Mouse (Mus musculus) thymus, postnatal 0 days (tissue): Measurements from ENCODE around the gene Gpd1. TPM values are rescaled to one million over a fixed set of nuclear protein-coding genes. Genes with fewer than 3 reads are reported as not detected.
"Not testable (repeated sequence)": the region's sequence is repeated elsewhere in the genome, so short reads cannot be mapped to it uniquely, and the experiment has no call there.

Source experiments
- DNase-seq: peaks from one replicate; pipeline ENCODE4 v3.0.0-alpha.2; 2015; ENCODE audit warnings: low spot score
- polyA plus RNA-seq: library from polyadenylated mRNA; unstranded; fragments of >200 nt; fragmentation: Nextera tagmentation; extraction: Ambion mirVana; gene quantifications from 2 replicates; pipeline ENCODE4 v1.2.1, GENCODE M21; 2015

Gpd1 gene
- polyA plus RNA-seq, 1 experiment from 2014 or later: 1.8 TPM

DNA sequence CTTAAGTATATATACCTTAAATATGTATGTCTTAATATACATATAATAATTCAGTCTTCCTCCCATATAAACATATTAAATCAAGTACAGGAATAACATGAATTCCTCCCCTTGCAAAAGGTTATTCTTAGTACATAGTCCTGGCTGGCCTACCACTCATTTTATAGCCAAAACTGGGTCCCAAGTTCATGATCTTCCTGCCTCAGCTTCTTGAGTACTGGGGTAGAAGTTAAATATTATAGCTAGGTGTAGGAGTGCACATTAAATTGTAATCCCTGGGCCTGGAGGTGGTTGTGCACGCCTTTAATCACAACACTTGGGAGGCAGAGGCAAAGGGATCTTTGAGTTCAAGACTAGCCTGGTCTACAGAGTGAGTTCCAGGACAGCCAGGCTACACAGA, 51.4 kb downstream of the Gpd1 start:
- DNase-seq: no peak

DNA sequence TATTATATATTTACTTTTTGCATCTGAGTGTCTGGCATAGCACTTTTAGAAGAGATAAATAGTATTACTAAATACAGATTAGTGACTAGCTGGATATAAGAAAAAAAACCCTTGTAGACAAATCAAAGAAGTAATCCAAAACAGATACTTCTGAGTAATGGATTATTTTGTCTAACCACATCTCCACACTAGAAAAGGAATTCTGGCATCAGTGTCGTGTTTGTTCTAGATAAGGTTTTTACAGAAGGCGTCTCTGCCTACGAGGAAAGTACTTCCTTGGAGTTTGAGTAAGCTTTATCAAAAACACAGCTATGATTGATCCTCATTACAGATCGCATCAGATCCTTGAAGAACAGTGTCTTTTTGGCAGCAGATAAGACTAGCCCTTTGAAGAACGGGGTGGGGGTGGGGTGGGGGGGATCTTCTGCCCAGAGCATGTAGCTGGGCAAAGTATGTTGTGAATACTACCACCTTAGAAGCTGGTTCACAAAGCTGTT, 53.7 kb downstream of the Gpd1 start:
- DNase-seq: no peak

DNA sequence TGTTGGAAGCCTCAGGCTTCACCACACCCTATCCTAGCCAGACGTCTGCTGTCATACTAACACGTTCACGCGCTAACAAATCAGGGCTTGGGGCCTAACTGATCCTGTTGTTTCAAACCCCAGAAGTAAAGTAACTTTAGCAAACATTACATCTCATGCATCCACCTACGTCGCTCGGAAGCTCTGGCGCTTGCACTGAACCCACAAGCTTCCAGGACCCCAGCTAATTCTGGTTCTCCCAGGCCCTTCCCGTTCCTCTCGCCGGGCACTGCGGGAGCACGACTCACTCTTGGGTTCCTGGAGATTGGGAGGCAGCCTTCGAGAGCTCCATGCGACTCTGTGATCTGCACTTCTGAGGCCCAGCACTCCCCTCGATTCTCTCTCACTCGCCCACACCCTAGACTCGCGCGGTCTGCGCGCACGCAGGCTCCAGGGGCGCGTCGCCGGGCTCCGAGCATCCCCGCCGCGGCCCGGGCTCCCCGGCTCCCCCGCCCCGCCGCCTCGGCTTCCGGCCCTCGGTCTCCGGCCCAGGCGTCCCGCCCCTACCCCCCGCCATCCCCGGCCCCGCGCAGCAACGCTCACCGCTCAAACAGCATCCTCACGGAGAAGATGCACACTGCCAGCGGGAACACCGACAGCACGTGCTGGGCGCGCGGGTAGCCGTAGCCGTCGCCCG, 54.4 kb downstream of the Gpd1 start:
- peak; percentile 53 for DNase-seq

DNA sequence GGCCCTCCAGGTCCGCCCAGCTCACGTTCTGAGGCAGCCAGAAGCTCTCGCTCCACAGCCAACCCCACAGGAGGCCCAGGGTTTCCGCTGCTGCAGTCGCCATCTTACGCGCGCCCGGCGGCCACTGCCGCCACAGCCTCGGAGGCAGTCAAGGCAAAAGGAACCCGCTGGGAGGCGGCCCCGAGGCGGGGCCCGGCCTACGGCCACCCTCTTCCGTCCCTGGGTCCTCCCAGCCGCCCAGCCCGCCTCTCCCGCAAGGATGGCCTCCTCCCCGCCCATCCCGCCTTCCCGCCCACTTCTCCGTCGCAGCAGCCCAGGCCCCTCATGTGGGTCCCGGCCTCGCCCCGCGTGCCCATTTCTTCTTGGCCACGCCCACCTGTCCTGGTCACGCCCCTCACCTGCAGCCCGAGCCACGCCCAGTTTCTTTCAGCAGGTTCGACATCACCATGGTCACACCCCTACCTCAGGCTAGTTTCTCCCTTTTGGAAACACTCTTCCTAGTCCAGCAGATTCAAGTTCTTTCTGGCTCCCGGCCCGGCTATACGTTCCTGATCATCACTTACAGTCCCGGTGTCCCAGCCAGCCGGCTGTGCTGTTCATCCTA, 55.1 kb downstream of the Gpd1 start:
- DNase-seq: peak; percentile 81

DNA sequence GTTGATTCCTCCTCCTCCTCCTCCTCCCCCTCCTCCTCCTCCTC, 55.4 kb downstream of the Gpd1 start, which contains the start of gene Cers5:
TSS of gene Cers5 (minus strand) at position 5 of the 44 bp plus-strand sequence.
- DNase-seq: not testable (repeated sequence)

DNA sequence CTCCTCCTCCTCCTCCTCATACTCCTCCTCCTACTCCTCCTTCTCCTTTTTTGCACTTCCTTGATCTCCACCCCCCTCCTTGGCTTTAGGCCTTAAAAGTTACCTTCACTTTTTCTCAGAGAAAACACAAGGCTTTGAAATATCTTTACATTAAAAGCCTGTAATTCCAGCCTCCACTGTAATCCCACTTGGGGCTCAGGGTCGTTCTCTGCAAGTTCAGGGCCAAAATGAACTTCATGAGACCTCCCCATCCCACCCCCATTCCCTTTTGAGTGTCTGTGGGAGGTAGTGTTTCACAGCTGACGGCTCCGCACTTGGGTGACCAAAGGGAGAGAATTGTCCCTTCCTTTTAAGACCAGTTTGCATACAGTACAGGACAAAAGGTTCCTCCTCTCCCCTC, 55.6 kb downstream of the Gpd1 start:
- no peak for DNase-seq

Other genes starting within 250 kb of the Gpd1 start
- gene Bcdin3d, start 242.8 kb upstream of the Gpd1 start, polyA plus RNA-seq: 24.3 and 24.7 TPM in 2 replicates
- gene Faim2, start 189.3 kb upstream of the Gpd1 start, polyA plus RNA-seq: 0.08 and 0.14 TPM in 2 replicates
- not detected in 2 replicates for gene Aqp2, start 138.5 kb upstream of the Gpd1 start, polyA plus RNA-seq
- 3.6 and 5.2 TPM in 2 replicates for gene Aqp5, start 126.7 kb upstream of the Gpd1 start, polyA plus RNA-seq
- 0.15 TPM in 1 of 2 replicates, not detected in the other for gene Aqp6, start 116.1 kb upstream of the Gpd1 start, polyA plus RNA-seq
- gene Racgap1, start 65.9 kb upstream of the Gpd1 start, polyA plus RNA-seq: 121 and 132 TPM in 2 replicates
- gene Asic1, start 47.1 kb upstream of the Gpd1 start, polyA plus RNA-seq: 0.94 and 1.1 TPM in 2 replicates
- 36.3 and 41.1 TPM in 2 replicates for gene Smarcd1, start 15.4 kb upstream of the Gpd1 start, polyA plus RNA-seq
- gene Gm17349, start 12.0 kb upstream of the Gpd1 start, polyA plus RNA-seq: not detected in 2 replicates
- gene Cox14, start 8.1 kb downstream of the Gpd1 start, polyA plus RNA-seq: 241 and 259 TPM in 2 replicates
- gene Cers5, start 55.4 kb downstream of the Gpd1 start, polyA plus RNA-seq: 42.2 and 48.4 TPM in 2 replicates
- 30.9 and 31.8 TPM in 2 replicates for gene Lima1, start 157.9 kb downstream of the Gpd1 start, polyA plus RNA-seq
- not detected in 2 replicates for gene Fam186a, start 249.5 kb downstream of the Gpd1 start, polyA plus RNA-seq